20 mouse cellular contexts compared by ENCODE assay signal in the genomic region with DNA sequence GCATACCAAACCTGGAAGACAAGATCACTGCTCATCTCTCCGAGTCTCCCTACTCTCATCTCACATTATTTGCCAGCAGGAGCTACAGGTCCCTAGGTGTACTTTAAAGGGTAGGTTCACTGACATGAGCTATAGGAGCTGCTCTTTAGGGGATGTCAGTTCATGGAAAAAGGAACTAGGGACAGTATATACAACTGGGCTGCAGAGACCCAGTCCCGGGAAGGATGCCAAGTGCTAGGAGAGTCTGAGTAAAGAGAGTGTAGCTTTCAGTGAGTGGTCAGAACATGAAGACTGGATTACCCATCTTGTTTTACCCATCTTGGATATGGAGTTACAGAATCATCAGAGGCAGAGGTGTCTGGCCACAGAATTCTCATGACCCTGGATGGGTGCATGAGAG.
"Had no signal": no experiment of that assay in that cellular context is flagged by ENCODE, and none has a peak within 500 bp of the region (broad histone marks: within the 10 kb centered on the region; RNA-seq: fewer than 3 reads in every experiment).

No protein-coding gene starts in this region.

- H3K9me3 ChIP-seq: limb, embryonic 10.5 days; limb, embryonic 13.5 days; liver, embryonic 12.5 days; liver, embryonic 15.5 days; lung, embryonic 15.5 days; megakaryocyte, embryonic 14.5 days; midbrain, embryonic 10.5 days; midbrain, embryonic 13.5 days; neural tube, embryonic 13.5 days had no signal

- ATAC-seq: liver, embryonic 12.5 days; midbrain, embryonic 13.5 days; midbrain, embryonic 16.5 days had no signal

- H3K4me1 ChIP-seq: limb, embryonic 10.5 days; limb, embryonic 13.5 days; liver, embryonic 12.5 days; liver, embryonic 15.5 days; lung, embryonic 15.5 days; midbrain, embryonic 10.5 days; midbrain, embryonic 13.5 days; neural tube, embryonic 13.5 days had no signal

- H3K27ac ChIP-seq: limb, embryonic 10.5 days; limb, embryonic 13.5 days; liver, embryonic 12.5 days; liver, embryonic 15.5 days; lung, embryonic 15.5 days; midbrain, embryonic 10.5 days; midbrain, embryonic 13.5 days; neural tube, embryonic 13.5 days had no signal

- H3K27me3 ChIP-seq: limb, embryonic 13.5 days; liver, embryonic 12.5 days; liver, embryonic 15.5 days; lung, embryonic 15.5 days; megakaryocyte, embryonic 14.5 days; midbrain, embryonic 13.5 days; neural tube, embryonic 13.5 days had no signal

- H3K4me3 ChIP-seq: limb, embryonic 10.5 days; limb, embryonic 13.5 days; liver, embryonic 12.5 days; liver, embryonic 15.5 days; lung, embryonic 15.5 days; megakaryocyte, embryonic 14.5 days; midbrain, embryonic 10.5 days; midbrain, embryonic 13.5 days; myocyte; neural tube, embryonic 13.5 days had no signal

- H3K4me2 ChIP-seq: limb, embryonic 13.5 days; liver, embryonic 12.5 days; liver, embryonic 15.5 days; lung, embryonic 15.5 days; midbrain, embryonic 13.5 days; neural tube, embryonic 13.5 days had no signal

- DNase-seq: kidney, adult 9 months; kidney, postnatal 14 days; kidney, postnatal 4 days; liver; lung, adult 18-20 months; lung, postnatal 10 days; lung, postnatal 36 days; retina, postnatal 1 day; thymus, postnatal 25 days had no signal

- H3K9ac ChIP-seq: limb, embryonic 13.5 days; liver, embryonic 12.5 days; liver, embryonic 15.5 days; lung, embryonic 15.5 days; midbrain, embryonic 13.5 days; neural tube, embryonic 13.5 days had no signal
